Mouse (Mus musculus) MEL (cell line): ENCODE results near the gene Zfp398. TPM values are rescaled to one million over a fixed set of nuclear protein-coding genes. Genes with fewer than 3 reads are reported as not detected.
A peak's percentile ranks its signal among the peaks of the same experiment; 100 is the strongest.

Experiments
- DNase-seq: peaks from one replicate; pipeline ENCODE4 v3.0.0; 2011; ENCODE audit warnings: low read depth, low spot score
- H3K27ac ChIP-seq: 2 replicates; pipeline ENCODE4 v1.5.1; 2012; ENCODE audit warnings: low read depth, mild to moderate bottlenecking, control low read depth, low read length, moderate library complexity; ENCODE audit not compliant: control insufficient read depth
- H3K27me3 ChIP-seq, 2 experiments: fragments of 150-350 bp in 1 of 2; sonication (generic) in 1 of 2; 2 replicates each; pipeline ENCODE4 v1.6.1; 2012; ENCODE audit warnings: low read length in 2 of 2, mild to moderate bottlenecking in 2 of 2, improper control_type of control experiment in 1 of 2, moderate library complexity in 1 of 2; ENCODE audit not compliant: insufficient read depth in 2 of 2, control insufficient read depth in 1 of 2
- H3K36me3 ChIP-seq, 2 experiments: 2 replicates each; pipeline ENCODE4 v1.6.1; 2012 to 2014; ENCODE audit warnings: low read length in 2 of 2, improper control_type of control experiment in 1 of 2, inconsistent platforms in 1 of 2, mild to moderate bottlenecking in 1 of 2; ENCODE audit not compliant: insufficient read depth in 2 of 2, control insufficient read depth in 1 of 2
- H3K4me1 ChIP-seq, 2 experiments: fragments of 150-350 bp in 1 of 2; sonication (generic) in 1 of 2; 2 replicates each; pipeline ENCODE4 v1.6.1; 2012; ENCODE audit warnings: low read length in 2 of 2, improper control_type of control experiment in 1 of 2, mild to moderate bottlenecking in 1 of 2; ENCODE audit not compliant: insufficient read depth in 2 of 2, control insufficient read depth in 1 of 2
- H3K4me3 ChIP-seq, 2 experiments: fragments of 150-350 bp in 1 of 2; sonication (generic) in 1 of 2; 2 replicates each; pipeline ENCODE4 v1.5.1; 2012; ENCODE audit warnings: low read depth in 2 of 2, low read length in 2 of 2, mild to moderate bottlenecking in 2 of 2, moderate library complexity in 2 of 2, control low read depth in 1 of 2, improper control_type of control experiment in 1 of 2; ENCODE audit not compliant: control insufficient read depth in 1 of 2, insufficient read depth in 1 of 2
- H3K79me2 ChIP-seq: 2 replicates; pipeline ENCODE4 v1.6.1; 2012; ENCODE audit warnings: mild to moderate bottlenecking, low read length, moderate library complexity; ENCODE audit not compliant: control insufficient read depth, poor library complexity, insufficient read depth
- H3K9ac ChIP-seq: 2 replicates; pipeline ENCODE4 v1.6.1; 2012; ENCODE audit warnings: low read depth, mild to moderate bottlenecking, control low read depth, low read length, moderate library complexity; ENCODE audit not compliant: control insufficient read depth, poor library complexity, severe bottlenecking
- H3K9me3 ChIP-seq: fragments of 150-350 bp; sonication (generic); replicated peaks from 2 replicates; pipeline ENCODE4 v1.6.1; 2012; ENCODE audit warnings: mild to moderate bottlenecking, low read length, improper control_type of control experiment, moderate library complexity; ENCODE audit not compliant: insufficient read depth
- BHLHE40 ChIP-seq: IDR thresholded peaks from 2 replicates; pipeline ENCODE4 v1.6.1; 2012; ENCODE audit warnings: low read depth, mild to moderate bottlenecking, inconsistent platforms, low read length, improper control_type of control experiment, borderline replicate concordance
- CTCF ChIP-seq, 3 experiments: IDR thresholded peaks in 2 of 3; conservative IDR thresholded peaks in 1 of 3; 2 replicates each; pipeline ENCODE4 v1.5.1; 2011 to 2012; ENCODE audit warnings: low read length in 3 of 3, low read depth in 2 of 3, mild to moderate bottlenecking in 2 of 3, improper control_type of control experiment in 1 of 3, inconsistent platforms in 1 of 3, mixed read lengths in 1 of 3, moderate library complexity in 1 of 3; ENCODE audit not compliant: control insufficient read depth in 1 of 3, insufficient read depth in 1 of 3, poor library complexity in 1 of 3, severe bottlenecking in 1 of 3
- EP300 ChIP-seq, 2 experiments: IDR thresholded peaks; 2 replicates each; pipeline ENCODE4 v1.6.1; 2011; ENCODE audit warnings: improper control_type of control experiment in 2 of 2, low read length in 2 of 2, low read depth in 1 of 2, mild to moderate bottlenecking in 1 of 2
- ETS1 ChIP-seq: IDR thresholded peaks from 2 replicates; pipeline ENCODE4 v1.6.1; 2012; ENCODE audit warnings: low read depth, mild to moderate bottlenecking, inconsistent platforms, low read length, improper control_type of control experiment, moderate library complexity
- GATA1 ChIP-seq: IDR thresholded peaks from 2 replicates; pipeline ENCODE4 v1.6.1; 2011; ENCODE audit warnings: low read depth, low read length, improper control_type of control experiment
- KAT2A ChIP-seq: conservative IDR thresholded peaks from 2 replicates; pipeline ENCODE4 v1.6.1; 2012; ENCODE audit warnings: low read depth, low read length, improper control_type of control experiment, inconsistent platforms
- MAFK ChIP-seq: IDR thresholded peaks from 2 replicates; pipeline ENCODE4 v1.6.1; 2011; ENCODE audit warnings: low read depth, mild to moderate bottlenecking, low read length, improper control_type of control experiment, borderline replicate concordance
- MAX ChIP-seq: IDR thresholded peaks from 2 replicates; pipeline ENCODE4 v1.6.1; 2011; ENCODE audit warnings: low read length, improper control_type of control experiment
- MAZ ChIP-seq: IDR thresholded peaks from 2 replicates; pipeline ENCODE4 v1.6.1; 2012; ENCODE audit warnings: low read depth, mild to moderate bottlenecking, inconsistent platforms, low read length, improper control_type of control experiment
- NELFE ChIP-seq: IDR thresholded peaks from 2 replicates; pipeline ENCODE4 v1.6.1; 2011; ENCODE audit warnings: low read depth, low read length, improper control_type of control experiment
- POLR2AphosphoS2 ChIP-seq: IDR thresholded peaks from 2 replicates; pipeline ENCODE4 v1.6.1; 2011; ENCODE audit warnings: low read length, improper control_type of control experiment
- POLR2AphosphoS5 ChIP-seq: IDR thresholded peaks from 2 replicates; pipeline ENCODE4 v1.6.1; 2012; ENCODE audit warnings: low read depth, borderline replicate concordance, mild to moderate bottlenecking, inconsistent platforms, low read length, moderate library complexity, mixed read lengths
- RAD21 ChIP-seq: IDR thresholded peaks from 2 replicates; pipeline ENCODE4 v1.6.1; 2011; ENCODE audit warnings: mild to moderate bottlenecking, low read depth, low read length, improper control_type of control experiment
- RCOR1 ChIP-seq: IDR thresholded peaks from 2 replicates; pipeline ENCODE4 v1.6.1; 2012; ENCODE audit warnings: low read depth, mild to moderate bottlenecking, inconsistent platforms, low read length, improper control_type of control experiment
- SIN3A ChIP-seq: IDR thresholded peaks from 2 replicates; pipeline ENCODE4 v1.6.1; 2012; ENCODE audit warnings: low read length, improper control_type of control experiment, inconsistent platforms
- SMC3 ChIP-seq: IDR thresholded peaks from 2 replicates; pipeline ENCODE4 v1.6.1; 2011; ENCODE audit warnings: low read depth, low read length, improper control_type of control experiment
- UBTF ChIP-seq: IDR thresholded peaks from 2 replicates; pipeline ENCODE4 v1.6.1; 2012; ENCODE audit warnings: low read depth, mild to moderate bottlenecking, inconsistent platforms, low read length, improper control_type of control experiment, moderate library complexity, borderline replicate concordance; ENCODE audit not compliant: insufficient read depth
- USF1 ChIP-seq: IDR thresholded peaks from 2 replicates; pipeline ENCODE4 v1.6.1; 2014; ENCODE audit warnings: low read depth, mild to moderate bottlenecking, inconsistent platforms, low read length, improper control_type of control experiment, moderate library complexity
- USF2 ChIP-seq, 2 experiments: IDR thresholded peaks; 2 replicates each; pipeline ENCODE4 v1.6.1; 2011 to 2012; ENCODE audit warnings: improper control_type of control experiment in 2 of 2, low read length in 2 of 2, borderline replicate concordance in 1 of 2, inconsistent platforms in 1 of 2, low read depth in 1 of 2, mild to moderate bottlenecking in 1 of 2; ENCODE audit not compliant: insufficient read depth in 1 of 2
- ZC3H11A ChIP-seq: IDR thresholded peaks from 2 replicates; pipeline ENCODE4 v1.6.1; 2012; ENCODE audit warnings: low read depth, mild to moderate bottlenecking, inconsistent platforms, low read length, improper control_type of control experiment
- ZKSCAN1 ChIP-seq: IDR thresholded peaks from 2 replicates; pipeline ENCODE4 v1.6.1; 2012; ENCODE audit warnings: low read depth, mild to moderate bottlenecking, inconsistent platforms, low read length, improper control_type of control experiment, moderate library complexity
- ZMIZ1 ChIP-seq: IDR thresholded peaks from 2 replicates; pipeline ENCODE4 v1.6.1; 2012; ENCODE audit warnings: low read depth, mild to moderate bottlenecking, inconsistent platforms, low read length, improper control_type of control experiment, moderate library complexity
- ZNF384 ChIP-seq: IDR thresholded peaks from 2 replicates; pipeline ENCODE4 v1.6.1; 2012; ENCODE audit warnings: low read depth, mild to moderate bottlenecking, inconsistent platforms, low read length, improper control_type of control experiment
- polyA plus RNA-seq, 2 experiments: library from polyadenylated mRNA; stranded (reverse) in 1 of 2; unstranded in 1 of 2; fragments of >175 nt in 1 of 2; fragments of >200 nt in 1 of 2; gene quantifications; 2 replicates each; pipeline versions ENCODE4 v1.2.1 to v1.2.4; 2012; ENCODE audit warnings: low replicate concordance in 2 of 2, low read depth in 1 of 2; ENCODE audit not compliant: insufficient read length in 2 of 2, insufficient read depth in 1 of 2, missing spikeins in 1 of 2
- total RNA-seq: library from RNA; depleted of rRNA; stranded (reverse); fragments of 300-350 nt; gene quantifications from 2 replicates; pipeline ENCODE4 v1.2.3, GENCODE M21; 2012

Gene Zfp398
- total and polyA plus RNA-seq, 3 experiments = 4.7 to 9.5 TPM; not detected in 1

DNA sequence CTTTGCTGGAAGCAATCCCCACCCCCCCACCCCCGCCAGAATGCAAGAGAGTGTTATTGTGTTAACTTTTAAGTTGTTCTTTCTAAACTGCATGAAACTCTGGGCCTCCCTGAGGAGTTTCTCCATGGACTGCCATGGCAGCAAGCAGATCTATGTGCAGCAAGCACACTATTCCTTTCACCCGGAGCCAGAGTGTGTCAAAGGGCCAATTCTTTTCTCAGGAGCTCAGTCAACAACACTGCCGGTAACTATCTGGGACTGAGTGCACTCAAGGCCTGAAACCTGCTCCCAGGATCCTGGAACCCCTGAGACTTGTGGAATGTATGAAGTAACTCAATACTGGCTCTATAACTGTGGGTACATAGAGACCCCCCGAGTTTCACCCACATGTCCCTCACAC, 26.4 kb upstream of the Zfp398 start:
- H3K27ac ChIP-seq = no peak overlapping the region
- H3K36me3 ChIP-seq = peaks cover 13 to 20% of the 10 kb centered on the region in 2 experiments
- H3K9ac ChIP-seq = no peak overlapping the region
- H3K4me1 ChIP-seq = peaks cover 0 to 12% of the 10 kb centered on the region in 2 experiments; a peak in 3 of 4 replicates
- no peaks in the 10 kb centered on the region for H3K9me3 ChIP-seq
- H3K4me3 ChIP-seq = no peak overlapping the region
- no peak for DNase-seq
- H3K79me2 ChIP-seq = peaks cover 43% of the 10 kb centered on the region
- no peaks in the 10 kb centered on the region for H3K27me3 ChIP-seq
- no peak for TF ChIP-seq USF1
- TF ChIP-seq SMC3 = no peak
- no peak for TF ChIP-seq ZC3H11A
- TF ChIP-seq MAZ = no peak
- TF ChIP-seq UBTF = no peak
- no peak for TF ChIP-seq ZNF384
- no peak for TF ChIP-seq ZKSCAN1
- TF ChIP-seq RAD21 = no peak
- TF ChIP-seq POLR2AphosphoS2 = no peak
- TF ChIP-seq KAT2A = no peak
- no peak for TF ChIP-seq BHLHE40
- TF ChIP-seq EP300 (IDR thresholded peaks at IDR 0.05; ENCODE audit: low read depth in 1 of 2, low read length in 2 of 2) = no peak
- no peak for TF ChIP-seq ETS1

DNA sequence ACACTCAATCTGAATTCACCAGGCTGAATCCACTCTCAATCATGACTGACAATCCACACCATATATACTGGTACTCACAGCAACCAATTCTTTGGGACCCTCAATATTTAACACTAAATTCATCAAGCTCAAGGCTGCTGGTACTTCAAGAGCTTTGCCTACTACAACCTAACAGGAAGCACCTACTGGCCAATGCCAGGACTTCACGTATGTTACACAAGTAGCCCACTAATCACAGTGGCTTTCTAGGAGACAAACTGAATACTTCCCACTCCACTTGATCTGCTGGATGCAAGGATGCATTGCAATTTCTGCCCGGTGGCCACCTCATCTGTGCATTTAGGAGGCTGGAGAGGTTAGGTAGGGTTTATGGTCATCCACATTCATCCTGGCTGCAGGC, 25.3 kb upstream of the Zfp398 start:
- H3K36me3 ChIP-seq = peaks cover 13 to 20% of the 10 kb centered on the region in 2 experiments
- H3K27ac ChIP-seq = no peak overlapping the region
- H3K79me2 ChIP-seq = peaks cover 43% of the 10 kb centered on the region
- no peaks in the 10 kb centered on the region for H3K27me3 ChIP-seq
- peak; percentile 45 for DNase-seq
- no peaks in the 10 kb centered on the region for H3K9me3 ChIP-seq
- H3K9ac ChIP-seq = no peak overlapping the region
- H3K4me1 ChIP-seq = peaks cover 0 to 12% of the 10 kb centered on the region in 2 experiments
- H3K4me3 ChIP-seq = no peak overlapping the region
- no peak for TF ChIP-seq BHLHE40
- peak in 1 of 3 experiments; percentile 27; a peak in 1 of 6 replicates for TF ChIP-seq CTCF (IDR thresholded peaks at IDR 0.05 in 2 of 3, conservative IDR thresholded peaks at IDR 0.05 in 1 of 3; ENCODE audit: control insufficient read depth in 1 of 3, insufficient read depth in 1 of 3, low read depth in 2 of 3, low read length in 3 of 3, poor library complexity in 1 of 3, severe bottlenecking in 1 of 3)

DNA sequence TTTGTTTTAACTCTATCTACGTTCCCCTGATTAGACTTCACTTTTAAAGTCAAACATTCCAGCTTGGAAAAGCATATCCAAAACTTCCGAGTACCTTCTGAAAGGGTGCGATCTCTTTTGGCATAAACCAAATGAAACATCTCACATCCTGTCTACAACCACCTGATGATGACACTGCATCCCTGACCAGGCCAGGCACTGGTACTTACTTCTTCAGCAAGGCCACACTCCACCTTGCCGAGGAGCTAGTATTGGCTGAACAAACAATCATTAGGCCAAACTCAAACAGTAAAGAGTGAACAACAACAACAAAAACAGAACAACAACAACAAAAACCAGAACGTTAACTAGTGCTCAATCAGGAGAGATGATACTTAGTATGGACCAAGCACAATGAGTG, 24.1 kb upstream of the Zfp398 start:
- Histone ChIP-seq H3K4me3 (peak overlapping the region; percentile 43 to 82), H3K9me3 (no peaks in the 10 kb centered on the region), H3K27ac (no peak overlapping the region), H3K9ac (peak overlapping the region; percentile 79), H3K27me3 (no peaks in the 10 kb centered on the region), H3K79me2 (peaks cover 43% of the 10 kb centered on the region), H3K36me3 (peaks cover 8 to 20% of the 10 kb centered on the region in 2 experiments), H3K4me1 (peaks cover 0 to 12% of the 10 kb centered on the region in 2 experiments)
- TF ChIP-seq NELFE = no peak
- no peak for TF ChIP-seq MAFK
- no peak for TF ChIP-seq EP300 (IDR thresholded peaks at IDR 0.05; ENCODE audit: low read depth in 1 of 2, low read length in 2 of 2)
- TF ChIP-seq SIN3A = no peak
- no peak for TF ChIP-seq ZMIZ1
- TF ChIP-seq BHLHE40 = no peak
- TF ChIP-seq RAD21 = no peak
- no peak for TF ChIP-seq USF2 (IDR thresholded peaks at IDR 0.05; ENCODE audit: borderline replicate concordance in 1 of 2, insufficient read depth in 1 of 2, low read depth in 1 of 2, low read length in 2 of 2)
- no peak for TF ChIP-seq POLR2AphosphoS2
- TF ChIP-seq ZNF384 = no peak
- TF ChIP-seq MAX = no peak
- no peak for TF ChIP-seq RCOR1
- TF ChIP-seq GATA1 = no peak
- TF ChIP-seq POLR2AphosphoS5 = no peak
- no peak for DNase-seq
